Mouse (Mus musculus): ENCODE results near the gene Nr1h2. TPM values are rescaled to one million over a fixed set of nuclear protein-coding genes. Genes with fewer than 3 reads are reported as not detected.

The Nr1h2 gene
- polyA plus RNA-seq, 1 experiment from 2014 or later, result 53.5 TPM

DNA sequence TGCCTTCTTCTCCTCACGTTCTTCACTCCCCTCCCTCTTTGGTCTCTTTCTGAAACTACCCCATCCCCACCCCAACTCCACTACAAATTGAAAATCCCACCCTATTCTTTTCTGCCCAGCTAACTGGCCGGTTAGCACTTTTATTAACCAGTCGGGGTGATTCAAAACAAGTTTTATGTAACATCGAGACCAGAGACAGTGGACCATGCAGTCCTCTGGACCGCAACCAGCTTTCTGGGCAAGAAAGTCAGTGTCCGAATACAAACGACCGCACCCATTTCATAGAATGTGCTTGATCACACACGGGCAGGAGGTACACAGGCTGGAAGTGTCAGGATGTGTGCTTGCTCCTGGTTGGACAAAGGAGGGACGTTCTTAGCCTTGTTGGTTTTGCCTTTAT lies 10.7 kb upstream of the Nr1h2 start:
- H3K27ac ChIP-seq (replicated peaks), result no peak overlapping the region
- H3K4me3 ChIP-seq, result no peak overlapping the region
- no peak for ATAC-seq (ENCODE audit: extremely low read depth, insufficient number of reproducible peaks, low FRiP score, low TSS enrichment)
- no peaks in the 10 kb centered on the region for H3K9me3 ChIP-seq
- 77% methylated on average over 10 of the region's 10 CpGs for WGBS
- no peak overlapping the region for H3K4me2 ChIP-seq
- H3K9ac ChIP-seq, result no peak overlapping the region
- peaks cover 50% of the 10 kb centered on the region for H3K27me3 ChIP-seq (replicated peaks)
- H3K4me1 ChIP-seq, result no peaks in the 10 kb centered on the region
- no peaks in the 10 kb centered on the region for H3K36me3 ChIP-seq

DNA sequence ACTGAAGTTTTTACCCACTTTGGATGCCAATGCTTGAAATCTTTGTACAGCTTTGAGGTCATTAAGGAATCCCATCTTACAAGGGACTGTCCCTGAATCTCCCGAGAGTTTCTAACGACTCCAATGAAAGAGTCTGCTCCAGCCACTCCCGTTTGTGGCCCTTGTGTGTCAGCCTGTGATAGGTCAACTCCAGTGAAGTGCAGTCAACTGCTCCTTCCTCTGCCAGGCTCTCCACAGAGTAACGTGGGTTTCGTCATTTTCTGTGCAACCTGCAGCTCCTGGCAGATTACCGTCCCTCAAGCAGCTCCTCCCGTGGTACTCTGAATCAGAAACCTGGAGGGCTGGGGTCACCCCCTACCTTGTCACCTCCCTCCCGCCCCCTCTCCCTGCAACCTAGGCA lies 9.5 kb upstream of the Nr1h2 start:
- no peak overlapping the region for H3K4me2 ChIP-seq

DNA sequence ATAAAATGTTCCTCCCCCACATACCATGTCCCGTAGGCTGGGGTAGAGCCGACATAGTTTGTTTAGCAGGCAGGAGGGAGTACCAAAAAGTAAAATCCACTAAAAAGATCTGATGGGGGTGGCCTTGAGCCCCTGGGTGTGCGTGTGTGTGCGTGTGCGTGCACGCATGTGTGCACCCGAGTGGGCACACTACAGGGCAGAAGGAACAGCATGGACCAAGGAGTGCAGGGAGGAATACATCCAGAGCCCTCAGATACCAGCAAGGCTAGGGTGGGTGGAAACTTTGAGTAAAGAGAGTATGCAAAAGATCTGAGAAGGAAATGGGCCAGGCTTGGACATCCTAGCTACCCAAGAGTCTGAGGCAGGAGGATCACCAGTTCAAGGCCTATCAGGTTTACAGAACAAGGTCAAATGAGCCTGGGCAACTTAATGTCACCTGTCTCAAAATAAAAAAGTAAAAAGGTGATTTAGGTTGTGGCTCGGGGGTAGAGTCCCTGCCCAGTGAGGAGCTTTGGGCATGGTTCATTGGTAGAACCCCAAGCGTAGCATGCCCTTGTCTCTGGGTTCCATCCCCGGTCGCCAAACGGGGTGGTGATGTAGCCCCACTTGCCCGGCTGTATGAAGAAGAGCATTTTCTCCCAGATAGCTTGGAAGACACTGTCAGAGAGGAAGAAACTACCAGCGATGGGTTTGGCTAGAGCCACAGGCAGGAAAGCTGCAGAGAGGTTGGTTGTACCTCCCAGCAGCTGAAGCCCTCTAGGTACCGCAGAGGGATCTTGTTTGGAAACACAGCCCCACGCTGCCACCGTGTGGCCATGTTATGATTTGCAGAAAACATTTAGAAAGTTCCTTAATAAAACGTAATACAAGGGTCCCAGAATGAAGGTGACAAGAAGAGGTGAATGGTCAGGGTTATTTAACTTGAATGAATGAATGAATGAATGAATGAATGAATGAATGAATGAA lies 7.0 kb upstream of the Nr1h2 start:
- H3K36me3 ChIP-seq, result no peaks in the 10 kb centered on the region
- no peak overlapping the region for H3K9ac ChIP-seq
- H3K4me3 ChIP-seq, result no peak overlapping the region
- H3K9me3 ChIP-seq, result no peaks in the 10 kb centered on the region
- H3K4me1 ChIP-seq, result no peaks in the 10 kb centered on the region
- no peak overlapping the region for H3K4me2 ChIP-seq
- no peak overlapping the region for H3K27ac ChIP-seq (replicated peaks)
- peaks cover 46% of the 10 kb centered on the region for H3K27me3 ChIP-seq (replicated peaks)
- no peak for ATAC-seq (ENCODE audit: extremely low read depth, insufficient number of reproducible peaks, low FRiP score, low TSS enrichment)
- 46% methylated on average over 18 of the region's 18 CpGs for WGBS

More for the DNA sequence above, 9.5 kb upstream of the Nr1h2 start:
- Histone ChIP-seq H3K9ac (no peak overlapping the region), H3K27ac (replicated peaks) (no peak overlapping the region), H3K9me3 (no peaks in the 10 kb centered on the region), H3K4me3 (no peak overlapping the region), H3K27me3 (replicated peaks) (peaks cover 44% of the 10 kb centered on the region), H3K36me3 (no peaks in the 10 kb centered on the region), H3K4me1 (no peaks in the 10 kb centered on the region)
- 41% methylated on average over 8 of the region's 8 CpGs for WGBS
- ATAC-seq (ENCODE audit: extremely low read depth, insufficient number of reproducible peaks, low FRiP score, low TSS enrichment), result no peak

DNA sequence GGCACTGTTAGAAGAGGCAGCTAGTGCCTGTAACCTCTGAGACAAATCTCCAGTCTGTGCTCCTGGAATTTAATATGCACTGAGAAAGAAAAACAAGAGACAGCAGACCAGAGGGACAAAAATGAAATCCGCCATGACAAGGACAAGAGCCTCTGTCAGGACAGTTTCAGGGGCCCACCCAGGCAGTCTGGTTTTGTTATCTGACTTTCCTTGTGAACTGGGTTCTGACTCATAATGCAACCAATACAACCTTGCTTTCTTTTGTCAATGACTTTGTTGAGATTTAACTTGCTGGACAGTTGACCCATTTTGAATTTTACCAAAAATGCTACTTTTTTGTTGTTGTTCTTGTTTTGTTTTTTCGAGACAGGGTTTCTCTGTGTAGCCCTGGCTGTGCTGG lies 3.9 kb upstream of the Nr1h2 start:
- Histone ChIP-seq H3K27ac (replicated peaks) (no peak overlapping the region), H3K4me2 (no peak overlapping the region), H3K9me3 (no peaks in the 10 kb centered on the region), H3K9ac (0 out of 2 replicates have a peak overlapping the region, but pooled peaks have one; percentile 21), H3K4me1 (peaks cover 10% of the 10 kb centered on the region), H3K4me3 (no peak overlapping the region), H3K36me3 (no peaks in the 10 kb centered on the region), H3K27me3 (replicated peaks) (peaks cover 44% of the 10 kb centered on the region; the same call in 1 of the 2 replicates)
- no peak for ATAC-seq (ENCODE audit: extremely low read depth, insufficient number of reproducible peaks, low FRiP score, low TSS enrichment)
- 45% methylated on average over 2 of the region's 2 CpGs for WGBS

DNA sequence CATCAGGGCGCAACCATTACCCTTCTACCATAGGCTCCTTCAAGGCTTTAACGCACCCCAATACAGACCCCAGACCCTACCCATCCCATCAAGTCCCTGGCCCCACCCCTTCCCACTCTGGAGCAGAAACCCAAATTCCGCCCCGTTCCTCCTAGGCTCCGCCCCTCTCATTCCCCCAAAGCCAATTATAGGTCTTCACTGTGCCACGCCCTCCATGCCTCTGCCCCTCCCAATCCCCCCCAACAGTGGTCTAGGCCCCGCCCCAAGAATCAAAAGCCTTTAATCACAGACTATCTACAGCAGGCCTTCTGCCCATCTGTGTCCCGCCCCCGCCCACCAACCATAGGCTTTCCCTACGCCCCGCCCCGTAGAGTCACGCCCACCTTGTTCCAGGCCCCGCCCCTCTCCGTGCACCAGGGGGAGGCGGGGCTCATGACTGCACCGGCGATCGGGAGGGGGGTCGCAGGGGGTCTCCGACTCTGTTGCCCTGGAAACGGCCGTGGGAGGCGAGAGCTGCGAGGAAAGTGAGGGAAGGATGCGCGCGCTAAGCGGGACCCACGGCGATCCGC lies 471 bp downstream of the Nr1h2 start:
- Histone ChIP-seq H3K27me3 (replicated peaks) (peaks cover 28% of the 10 kb centered on the region; the same call in 1 of the 2 replicates), H3K9me3 (no peaks in the 10 kb centered on the region), H3K27ac (replicated peaks) (peak overlapping the region; percentile 97), H3K4me1 (peaks cover 12% of the 10 kb centered on the region), H3K36me3 (peaks cover 32% of the 10 kb centered on the region), H3K4me2 (peak overlapping the region; percentile 75), H3K9ac (peak overlapping the region; percentile 88), H3K4me3 (peak overlapping the region; percentile 87)
- peak; percentile 65 for ATAC-seq (ENCODE audit: extremely low read depth, insufficient number of reproducible peaks, low FRiP score, low TSS enrichment)
- WGBS, result under 1% methylated on average over 31 of the region's 32 CpGs

DNA sequence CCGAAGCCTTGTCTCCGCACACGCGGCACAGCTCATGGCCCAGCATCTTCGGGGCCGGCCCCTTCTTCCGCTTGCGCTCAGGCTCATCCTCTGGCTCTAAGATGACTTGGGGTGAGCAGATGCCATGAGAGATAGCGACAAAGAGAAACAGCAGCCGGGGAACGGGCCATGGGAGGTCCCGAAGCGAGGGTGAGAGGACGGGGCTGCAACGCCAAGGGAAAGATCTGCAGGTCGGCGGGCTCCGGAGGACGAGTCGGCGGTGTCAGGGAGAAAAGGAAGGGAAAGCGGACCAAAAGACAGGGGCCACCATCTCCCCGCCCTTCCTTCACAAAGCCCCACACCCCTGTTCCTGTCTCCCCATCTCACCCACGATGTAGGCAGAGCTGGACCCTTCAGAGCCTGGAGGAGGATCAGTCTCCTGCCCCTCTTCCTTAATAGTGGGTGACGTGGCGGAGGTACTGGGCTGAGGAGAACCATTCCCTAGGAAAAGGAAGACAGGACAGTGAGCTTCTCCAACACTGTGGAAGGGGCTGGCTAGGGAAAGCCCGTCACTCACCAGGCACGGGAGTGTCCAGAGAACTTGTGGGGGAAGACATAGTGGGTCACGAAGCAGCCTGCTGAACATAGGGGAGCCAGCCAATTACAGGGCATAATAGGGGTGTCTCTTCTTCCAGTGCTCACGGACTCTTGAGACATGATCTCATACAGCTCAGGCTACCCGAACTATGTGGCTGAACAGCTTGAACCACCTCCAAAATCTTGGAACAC lies 1.4 kb downstream of the Nr1h2 start:
- H3K9me3 ChIP-seq, result no peaks in the 10 kb centered on the region
- peak overlapping the region; percentile 88; the same call in 1 of the 2 replicates for H3K9ac ChIP-seq
- WGBS, result 81% methylated on average over 30 of the region's 31 CpGs
- ATAC-seq (ENCODE audit: extremely low read depth, insufficient number of reproducible peaks, low FRiP score, low TSS enrichment), result no peak
- H3K27ac ChIP-seq (replicated peaks), result no peak overlapping the region
- peaks cover 32% of the 10 kb centered on the region for H3K36me3 ChIP-seq
- peak overlapping the region; percentile 87 for H3K4me3 ChIP-seq
- peaks cover 20% of the 10 kb centered on the region for H3K4me1 ChIP-seq
- peaks cover 21% of the 10 kb centered on the region; the same call in 1 of the 2 replicates for H3K27me3 ChIP-seq (replicated peaks)
- H3K4me2 ChIP-seq, result peak overlapping the region; percentile 75

DNA sequence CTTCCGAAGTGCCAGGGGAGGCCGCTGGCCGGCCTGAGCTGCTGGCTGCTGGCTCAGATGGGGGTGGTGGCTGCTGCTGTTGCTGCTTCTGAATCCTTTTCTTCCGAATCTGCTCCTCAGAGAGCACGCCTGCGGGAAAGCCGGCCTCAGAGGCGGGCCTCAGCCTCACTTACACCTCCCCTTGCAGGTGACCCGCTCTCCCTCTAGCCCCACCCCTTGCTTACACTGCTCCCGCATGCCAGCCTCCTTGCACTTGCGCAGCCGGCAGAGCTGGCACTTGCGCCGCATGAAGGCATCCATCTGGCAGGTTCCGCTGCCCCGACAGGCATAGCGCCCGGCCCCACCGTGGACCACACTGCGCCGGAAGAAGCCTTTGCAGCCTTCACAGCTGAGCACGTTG lies 2.0 kb downstream of the Nr1h2 start:
- H3K4me3 ChIP-seq, result no peak overlapping the region

DNA sequence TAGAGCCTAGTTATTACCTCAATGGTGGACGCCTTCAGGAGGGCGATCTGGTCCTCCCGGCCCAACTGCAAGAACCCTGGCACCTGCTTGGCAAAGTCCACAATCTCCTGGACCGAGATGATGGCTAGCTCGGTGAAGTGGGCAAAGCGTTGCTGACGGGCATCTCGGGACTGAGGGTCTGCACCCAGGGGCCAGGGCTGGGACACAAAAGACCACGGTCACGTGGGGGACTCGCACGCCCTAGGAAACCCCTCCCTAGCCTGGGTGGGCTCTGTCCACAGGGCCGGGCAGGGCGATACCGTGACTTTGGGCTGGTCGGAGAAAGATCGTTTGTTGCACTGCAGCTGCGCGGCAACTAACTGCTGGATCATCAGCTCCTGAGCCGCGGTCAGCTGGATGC lies 2.5 kb downstream of the Nr1h2 start:
- Histone ChIP-seq H3K4me3 (no peak overlapping the region), H3K36me3 (peaks cover 37% of the 10 kb centered on the region), H3K4me1 (peaks cover 26% of the 10 kb centered on the region), H3K27ac (replicated peaks) (no peak overlapping the region), H3K4me2 (no peak overlapping the region), H3K9ac (no peak overlapping the region), H3K27me3 (replicated peaks) (peaks cover 12% of the 10 kb centered on the region; the same call in 1 of the 2 replicates), H3K9me3 (no peaks in the 10 kb centered on the region)
- ATAC-seq (ENCODE audit: extremely low read depth, insufficient number of reproducible peaks, low FRiP score, low TSS enrichment), result no peak
- whole genome bisulfite sequencing, result 90% methylated on average over 21 of the region's 21 CpGs

More for the DNA sequence above, 2.0 kb downstream of the Nr1h2 start:
- Histone ChIP-seq H3K9ac (no peak overlapping the region), H3K27ac (replicated peaks) (no peak overlapping the region), H3K9me3 (no peaks in the 10 kb centered on the region), H3K4me1 (peaks cover 26% of the 10 kb centered on the region), H3K27me3 (replicated peaks) (peaks cover 15% of the 10 kb centered on the region; the same call in 1 of the 2 replicates), H3K36me3 (peaks cover 33% of the 10 kb centered on the region), H3K4me2 (no peak overlapping the region)
- WGBS, result 80% methylated on average over 22 of the region's 22 CpGs
- no peak for ATAC-seq (ENCODE audit: extremely low read depth, insufficient number of reproducible peaks, low FRiP score, low TSS enrichment)

DNA sequence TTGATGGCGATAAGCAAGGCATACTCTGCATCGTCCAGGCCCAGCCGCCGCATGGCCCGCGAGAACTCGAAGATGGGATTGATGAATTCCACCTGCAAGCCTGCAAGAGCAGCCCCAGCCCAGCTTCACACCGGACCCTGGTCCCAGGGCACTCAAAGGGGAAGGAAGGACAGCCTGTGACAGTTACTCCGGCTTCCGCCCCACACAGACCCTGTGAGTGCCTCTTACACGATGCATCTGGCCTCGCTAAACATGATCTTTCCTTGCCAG lies 3.4 kb downstream of the Nr1h2 start:
- Histone ChIP-seq H3K36me3 (peaks cover 45% of the 10 kb centered on the region), H3K9ac (no peak overlapping the region), H3K4me1 (peaks cover 26% of the 10 kb centered on the region), H3K27me3 (replicated peaks) (peaks cover 3% of the 10 kb centered on the region; the same call in 1 of the 2 replicates), H3K4me3 (no peak overlapping the region), H3K4me2 (no peak overlapping the region), H3K27ac (replicated peaks) (no peak overlapping the region), H3K9me3 (no peaks in the 10 kb centered on the region)
- ATAC-seq (ENCODE audit: extremely low read depth, insufficient number of reproducible peaks, low FRiP score, low TSS enrichment), result no peak
- 94% methylated on average over 12 of the region's 12 CpGs for WGBS

DNA sequence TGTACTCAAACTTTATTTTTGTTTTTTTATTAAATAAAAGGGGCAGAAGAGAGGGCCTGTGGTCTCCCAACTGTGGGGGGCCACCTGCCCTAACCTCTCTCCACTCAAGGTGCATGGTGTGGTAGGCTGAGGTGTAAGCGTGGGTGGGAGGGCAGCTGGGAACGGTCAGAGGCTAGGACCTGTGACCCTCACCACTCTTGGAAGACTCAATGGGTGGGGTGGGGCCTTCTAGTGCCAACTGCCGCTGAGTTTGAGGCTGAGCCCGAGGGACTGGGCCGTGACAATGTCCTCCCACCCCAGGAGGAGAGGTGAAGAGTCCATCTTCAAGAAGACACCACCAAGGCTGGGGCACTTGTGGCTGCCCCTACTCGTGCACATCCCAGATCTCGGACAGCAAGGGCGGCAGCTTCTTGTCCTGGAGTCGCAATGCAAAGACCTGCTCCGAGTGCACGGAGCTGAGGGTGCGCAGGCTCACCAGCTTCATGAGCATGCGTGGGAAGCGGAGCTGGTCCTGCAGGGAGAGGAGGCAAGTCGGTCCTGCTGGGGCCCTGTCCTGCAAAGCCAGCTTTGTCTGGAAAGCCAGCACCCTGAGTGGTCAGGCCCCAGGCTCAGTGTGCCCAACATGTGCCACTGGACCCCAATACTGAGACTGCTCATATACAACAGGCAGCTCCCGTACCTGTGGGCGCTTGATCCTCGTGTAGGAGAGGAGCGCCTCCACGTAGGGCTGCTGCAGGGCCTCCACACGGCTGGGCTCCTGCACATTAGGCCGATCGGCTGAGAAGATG lies 3.9 kb downstream of the Nr1h2 start:
- H3K4me2 ChIP-seq, result no peak overlapping the region
- H3K4me1 ChIP-seq, result peaks cover 26% of the 10 kb centered on the region
- H3K9me3 ChIP-seq, result no peaks in the 10 kb centered on the region
- no peaks in the 10 kb centered on the region for H3K27me3 ChIP-seq (replicated peaks)
- ATAC-seq (ENCODE audit: extremely low read depth, insufficient number of reproducible peaks, low FRiP score, low TSS enrichment), result no peak
- H3K4me3 ChIP-seq, result no peak overlapping the region
- H3K9ac ChIP-seq, result no peak overlapping the region
- H3K27ac ChIP-seq (replicated peaks), result no peak overlapping the region
- WGBS, result 91% methylated on average over 23 of the region's 23 CpGs
- peaks cover 49% of the 10 kb centered on the region for H3K36me3 ChIP-seq

Measured in heart, embryonic 13.5 days (tissue).